Mouse (Mus musculus): ENCODE data around the gene Acta2.
"Not testable (repeated sequence)": the region's sequence is repeated elsewhere in the genome, so short reads cannot be mapped to it uniquely, and the experiment has no call there.

Acta2 gene

GRCm38 (mm10) chr19:34220732-34221380, 34.5 kb downstream of the Acta2 start:
- no peak for DNase-seq (ENCODE audit: low read depth in 2 of 2, low spot score in 2 of 2)

- DNase-seq (ENCODE audit: low read depth in 2 of 2, low spot score in 2 of 2), result no peak
Observed at GRCm38 (mm10) chr19:34219260-34219968, 36.0 kb downstream of the Acta2 start.

- no peak for DNase-seq (ENCODE audit: low read depth in 2 of 2, low spot score in 2 of 2)
Observed at GRCm38 (mm10) chr19:34217761-34218160, 37.6 kb downstream of the Acta2 start.

DNA sequence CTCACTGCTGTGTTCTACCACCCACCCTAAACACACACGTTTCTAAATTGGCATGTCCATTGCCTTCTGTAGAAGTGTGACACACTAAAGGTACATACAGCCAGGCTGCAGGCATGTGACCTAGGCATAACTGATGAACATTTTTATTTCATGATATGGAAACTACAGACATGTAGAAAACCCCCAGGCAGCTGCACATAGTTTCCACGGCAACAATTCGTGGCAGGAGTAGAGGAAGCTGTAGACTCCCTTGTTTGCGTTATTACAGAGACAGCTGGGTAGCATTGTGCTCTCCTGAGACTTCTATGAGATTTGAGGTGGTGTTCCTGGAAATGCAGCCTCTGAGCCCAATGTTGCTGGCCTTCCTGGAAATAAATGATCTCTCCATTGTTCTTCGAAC, 38.4 kb downstream of the Acta2 start:
- DNase-seq (ENCODE audit: low read depth in 2 of 2, low spot score in 2 of 2), result no peak

GRCm38 (mm10) chr19:34214136-34214535, 41.3 kb downstream of the Acta2 start:
- DNase-seq (ENCODE audit: low read depth in 2 of 2, low spot score in 2 of 2), result no peak

- DNase-seq (ENCODE audit: low read depth in 2 of 2, low spot score in 2 of 2), result no peak
Observed at GRCm38 (mm10) chr19:34213251-34213645, 42.1 kb downstream of the Acta2 start.

- DNase-seq (ENCODE audit: low read depth in 2 of 2, low spot score in 2 of 2), result no peak
Observed at GRCm38 (mm10) chr19:34212489-34213250, 42.7 kb downstream of the Acta2 start.

DNA sequence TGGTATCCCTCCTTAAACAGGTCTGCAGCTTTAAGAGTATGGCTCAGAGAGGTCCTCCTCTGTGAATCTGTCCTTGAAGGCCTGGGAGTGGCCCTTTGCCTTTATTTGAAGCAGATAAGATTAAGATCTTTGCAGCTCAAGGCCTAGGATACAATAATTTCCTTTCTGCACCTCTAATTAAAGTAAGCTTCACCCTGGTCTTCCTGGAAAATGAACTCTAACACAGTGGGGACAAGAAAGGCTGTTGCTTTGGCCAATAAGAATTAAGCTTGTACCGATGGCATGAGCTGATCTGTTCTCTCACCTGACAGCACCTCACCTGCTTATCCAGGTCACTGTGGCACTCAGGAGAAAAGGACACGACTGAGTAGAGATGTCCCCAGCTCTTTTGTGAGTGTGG, 44.5 kb downstream of the Acta2 start:
- DNase-seq (ENCODE audit: low read depth in 2 of 2, low spot score in 2 of 2), result no peak

GRCm38 (mm10) chr19:34209930-34210581, 45.3 kb downstream of the Acta2 start:
- no peak for DNase-seq (ENCODE audit: low read depth in 2 of 2, low spot score in 2 of 2)

DNA sequence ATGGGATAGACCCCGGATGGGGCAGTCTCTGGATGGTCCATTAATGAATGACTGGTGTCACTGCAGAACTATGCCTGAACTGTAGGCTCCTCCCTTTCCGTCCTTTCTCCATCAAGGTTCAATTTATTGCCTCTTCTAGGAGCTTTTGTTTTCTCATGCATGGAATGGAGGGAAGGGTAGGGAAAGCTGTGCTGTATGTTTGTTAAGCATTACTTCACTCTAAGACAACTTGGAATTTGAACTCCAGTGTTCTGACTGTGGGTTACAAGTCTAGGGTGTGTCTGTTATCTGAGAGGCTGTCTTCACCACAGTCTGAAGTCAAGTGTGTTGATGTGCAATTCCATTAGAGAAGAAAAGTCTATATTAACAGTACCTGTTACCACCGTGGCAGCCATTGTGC, 46.4 kb downstream of the Acta2 start:
- no peak for DNase-seq (ENCODE audit: low read depth in 2 of 2, low spot score in 2 of 2)

- DNase-seq (ENCODE audit: low read depth in 2 of 2, low spot score in 2 of 2), result no peak
Observed at GRCm38 (mm10) chr19:34206760-34207440, 48.5 kb downstream of the Acta2 start.

DNA sequence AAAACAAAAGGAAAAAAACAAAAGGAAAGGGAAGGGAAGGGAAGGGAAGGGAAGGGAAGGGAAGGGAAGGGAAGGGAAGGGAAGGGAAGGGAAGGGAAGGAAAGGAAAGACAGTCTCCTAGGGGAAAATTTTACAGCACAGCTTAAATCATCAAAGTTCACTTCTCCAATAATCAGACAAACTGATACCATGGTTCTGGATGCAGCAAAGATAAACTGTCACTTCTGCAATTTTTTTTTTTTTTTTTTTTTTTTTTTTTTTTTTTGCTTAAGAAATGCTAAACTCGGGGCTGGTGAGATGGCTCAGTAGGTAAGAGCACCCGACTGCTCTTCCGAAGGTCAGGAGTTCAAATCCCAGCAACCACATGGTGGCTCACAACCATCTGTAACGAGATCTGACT, 49.3 kb downstream of the Acta2 start:
- not testable (repeated sequence) for DNase-seq (ENCODE audit: low read depth in 2 of 2, low spot score in 2 of 2)

DNA sequence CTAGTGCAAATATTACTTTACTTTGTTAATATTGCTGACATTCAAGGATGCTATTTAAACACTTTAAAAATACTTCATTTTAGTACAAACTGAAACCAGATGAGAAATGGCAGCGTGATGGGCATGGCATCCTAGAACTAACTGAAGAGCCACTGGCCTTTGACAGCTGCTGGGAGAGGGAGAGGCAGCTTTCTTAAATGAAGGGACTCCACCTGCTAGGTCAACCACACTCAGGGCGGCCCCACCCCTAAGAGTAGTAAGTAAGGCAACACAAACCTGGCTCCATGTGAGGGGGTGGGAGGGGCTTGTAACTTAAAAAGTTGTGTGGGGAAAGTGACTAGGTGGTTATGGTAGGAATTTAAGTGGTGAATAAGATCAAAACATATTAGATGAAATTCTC, 52.7 kb downstream of the Acta2 start:
- no peak for DNase-seq (ENCODE audit: low read depth in 2 of 2, low spot score in 2 of 2)

DNA sequence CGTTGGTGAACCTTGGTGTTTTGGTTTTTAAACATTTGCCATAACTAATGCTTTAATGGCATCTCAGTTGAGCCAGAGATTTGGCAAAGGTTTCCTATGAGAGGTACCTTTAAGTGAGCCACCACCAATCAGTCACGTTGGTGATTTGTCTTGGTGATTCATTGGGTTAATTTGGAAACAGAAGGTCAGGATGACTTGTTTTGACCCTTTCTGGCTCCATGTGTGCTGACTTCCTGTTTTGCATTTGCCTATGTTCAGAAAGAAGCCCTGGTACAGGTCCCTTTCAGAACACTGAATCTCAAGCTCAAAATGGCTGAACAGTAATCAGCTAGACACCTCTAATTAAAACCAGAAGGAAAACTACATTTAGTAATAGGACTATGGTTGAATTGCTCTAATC, 55.9 kb downstream of the Acta2 start:
- DNase-seq (ENCODE audit: low read depth in 2 of 2, low spot score in 2 of 2), result no peak

DNA sequence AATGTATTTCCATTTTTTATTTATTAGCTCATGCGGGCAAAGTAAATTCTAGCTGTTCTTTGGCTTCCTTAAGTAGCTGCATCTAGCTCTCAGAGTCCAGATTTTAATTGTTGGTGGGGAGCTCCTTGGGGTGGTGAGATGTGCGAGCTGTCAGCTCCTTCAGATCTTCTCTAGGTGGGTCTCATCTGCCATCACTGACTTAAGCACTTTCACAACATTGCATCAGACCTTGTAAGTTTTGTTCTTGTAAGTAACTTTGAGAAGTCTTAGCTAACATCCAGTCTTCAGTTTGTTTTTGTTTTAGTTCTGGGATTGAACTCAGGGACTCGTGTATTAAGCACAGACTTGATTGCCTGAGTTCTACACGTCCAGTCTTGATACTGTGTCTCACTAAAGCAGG, 56.5 kb downstream of the Acta2 start:
- DNase-seq (ENCODE audit: low read depth in 2 of 2, low spot score in 2 of 2), result no peak

GRCm38 (mm10) chr19:34198066-34198465, 57.3 kb downstream of the Acta2 start:
- DNase-seq (ENCODE audit: low read depth in 2 of 2, low spot score in 2 of 2), result no peak

GRCm38 (mm10) chr19:34195031-34195430, 60.4 kb downstream of the Acta2 start:
- no peak for DNase-seq (ENCODE audit: low read depth in 2 of 2, low spot score in 2 of 2)

DNA sequence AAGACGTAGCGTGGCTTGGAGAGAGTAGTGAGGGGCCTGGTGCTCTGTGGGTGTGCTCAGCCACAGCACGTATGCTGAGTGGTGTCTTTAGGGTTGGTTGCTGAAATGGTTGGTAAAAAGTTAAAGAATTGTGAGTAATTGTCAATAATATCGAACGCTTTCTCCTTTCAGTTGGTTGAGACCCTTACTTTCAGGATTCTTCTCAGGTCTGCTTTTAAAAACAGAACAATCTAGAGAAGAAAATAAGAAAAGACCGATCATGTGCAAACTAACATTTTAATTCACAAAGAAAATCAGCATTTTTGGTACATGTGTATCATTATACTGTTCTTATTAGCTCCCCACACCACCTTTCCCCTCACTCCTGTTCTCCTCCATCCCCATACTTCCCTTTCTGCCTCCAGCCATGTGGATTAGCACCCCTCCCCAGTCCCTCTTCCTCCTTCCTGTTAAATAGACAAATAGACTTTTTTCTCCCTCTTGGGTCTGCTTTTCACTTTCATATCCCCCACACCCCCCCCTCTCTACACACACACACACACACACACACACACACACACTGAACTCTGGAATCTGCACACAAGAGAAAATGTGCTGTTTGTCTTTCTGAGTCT, 61.2 kb downstream of the Acta2 start:
- no peak for DNase-seq (ENCODE audit: low read depth in 2 of 2, low spot score in 2 of 2)

- no peak for DNase-seq (ENCODE audit: low read depth in 2 of 2, low spot score in 2 of 2)
Observed at GRCm38 (mm10) chr19:34193683-34194082, 61.7 kb downstream of the Acta2 start.

- no peak for DNase-seq (ENCODE audit: low read depth in 2 of 2, low spot score in 2 of 2)
Observed at GRCm38 (mm10) chr19:34193149-34193548, 62.2 kb downstream of the Acta2 start.
